Mouse (Mus musculus): ENCODE measurements at regions not wholly inside any gene's neighbourhood (a gene's known extent, or its start where the extent isn't known, plus 50 kb on each side); places are given as distances from the start of the nearest gene placed in this dataset.

DNA sequence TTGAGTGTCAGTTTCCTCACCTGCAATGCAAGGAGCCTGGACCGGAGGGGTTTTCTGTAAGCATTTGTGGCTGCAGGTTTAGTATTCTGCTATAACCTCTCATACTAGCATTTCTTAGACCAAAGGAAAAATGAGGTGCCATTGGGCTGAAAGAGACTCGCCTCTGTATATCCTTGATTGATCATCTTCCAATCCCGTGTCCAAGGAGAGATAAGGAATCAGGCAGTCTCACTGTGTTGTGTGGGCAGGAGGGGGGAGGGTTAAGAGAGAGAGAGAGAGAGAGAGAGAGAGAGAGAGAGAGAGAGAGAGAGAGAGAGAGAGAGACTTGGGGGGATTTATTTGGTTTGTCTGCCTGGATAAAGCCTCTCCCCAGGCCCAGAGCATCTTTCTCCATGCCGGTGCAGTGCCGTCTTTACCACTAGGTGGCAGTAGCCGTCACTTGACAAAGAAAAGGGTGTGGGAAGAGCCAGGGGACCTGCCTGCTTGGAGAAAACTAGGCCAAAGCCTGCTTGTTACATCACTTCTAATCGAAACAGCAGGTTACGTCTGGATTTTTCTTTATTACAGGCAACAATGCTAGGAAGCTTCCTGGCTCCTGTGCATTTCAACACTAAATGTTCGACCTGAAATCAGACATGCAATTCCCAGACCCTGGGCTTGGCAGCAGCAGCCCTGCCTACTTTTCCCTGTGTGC lies 56.1 kb upstream of the Ces5a start:
- H3K27ac ChIP-seq (replicated peaks), result peak overlapping the region; percentile 71
- H3K4me1 ChIP-seq, result peaks cover 7% of the 10 kb centered on the region; the same call in 1 of the 2 replicates
- H3K27me3 ChIP-seq (ENCODE audit: low read depth, poor library complexity, severe bottlenecking), result no peaks in the 10 kb centered on the region
- 36% methylated on average over 9 of the region's 9 CpGs for WGBS
- H3K36me3 ChIP-seq, result no peaks in the 10 kb centered on the region
- no peaks in the 10 kb centered on the region for H3K9me3 ChIP-seq (replicated peaks)
- no peak overlapping the region for H3K4me3 ChIP-seq
- peak; percentile 86 for DNase-seq (ENCODE audit: low spot score)

GRCm38 (mm10) chr8:93592302-93592651 lies 56.6 kb upstream of the Ces5a start:
- WGBS, result 17% methylated on average over 3 of the region's 3 CpGs
- no peak overlapping the region for H3K4me3 ChIP-seq

GRCm38 (mm10) chr8:93598613-93599121 lies 63.0 kb upstream of the Ces5a start:
- Histone ChIP-seq H3K27ac (replicated peaks) (no peak overlapping the region), H3K4me1 (peaks cover 14% of the 10 kb centered on the region), H3K36me3 (no peaks in the 10 kb centered on the region), H3K27me3 (ENCODE audit: low read depth, poor library complexity, severe bottlenecking) (no peaks in the 10 kb centered on the region), H3K9me3 (replicated peaks) (no peaks in the 10 kb centered on the region), H3K4me3 (no peak overlapping the region)
- no peak for DNase-seq (ENCODE audit: low spot score)
- 73% methylated on average over 11 of the region's 11 CpGs for WGBS

More at GRCm38 (mm10) chr8:93592302-93592651, 56.6 kb upstream of the Ces5a start:
- Histone ChIP-seq H3K27me3 (ENCODE audit: low read depth, poor library complexity, severe bottlenecking) (no peaks in the 10 kb centered on the region), H3K9me3 (replicated peaks) (no peaks in the 10 kb centered on the region), H3K27ac (replicated peaks) (peak overlapping the region; percentile 71), H3K4me1 (peaks cover 7% of the 10 kb centered on the region; the same call in 1 of the 2 replicates), H3K36me3 (no peaks in the 10 kb centered on the region)
- DNase-seq (ENCODE audit: low spot score), result no peak

DNA sequence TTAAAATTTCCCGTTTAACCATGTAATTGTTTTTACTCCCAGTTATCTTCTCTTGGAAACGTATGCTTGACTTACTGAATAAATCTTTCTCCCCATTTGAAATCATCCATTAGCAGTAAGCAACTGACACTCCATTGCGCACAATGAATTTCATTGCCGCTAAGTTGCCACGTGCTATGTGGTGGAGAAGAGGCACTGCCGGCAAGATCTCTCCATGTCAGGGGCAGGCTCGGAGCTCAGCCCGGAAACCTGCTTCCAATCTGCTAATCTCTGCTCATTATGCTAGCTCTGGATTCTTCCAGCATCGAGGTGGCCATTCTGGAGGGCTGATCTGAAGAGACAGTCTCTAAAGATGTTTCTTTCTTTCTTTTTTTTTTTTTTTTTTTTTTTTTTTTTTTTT lies 63.7 kb upstream of the Ces5a start:
- H3K27ac ChIP-seq (replicated peaks), result no peak overlapping the region
- peaks cover 14% of the 10 kb centered on the region for H3K4me1 ChIP-seq
- H3K9me3 ChIP-seq (replicated peaks), result no peaks in the 10 kb centered on the region
- 77% methylated on average over 9 of the region's 9 CpGs for WGBS
- H3K36me3 ChIP-seq, result no peaks in the 10 kb centered on the region
- H3K27me3 ChIP-seq (ENCODE audit: low read depth, poor library complexity, severe bottlenecking), result no peaks in the 10 kb centered on the region
- H3K4me3 ChIP-seq, result no peak overlapping the region
- no peak for DNase-seq (ENCODE audit: low spot score)

DNA sequence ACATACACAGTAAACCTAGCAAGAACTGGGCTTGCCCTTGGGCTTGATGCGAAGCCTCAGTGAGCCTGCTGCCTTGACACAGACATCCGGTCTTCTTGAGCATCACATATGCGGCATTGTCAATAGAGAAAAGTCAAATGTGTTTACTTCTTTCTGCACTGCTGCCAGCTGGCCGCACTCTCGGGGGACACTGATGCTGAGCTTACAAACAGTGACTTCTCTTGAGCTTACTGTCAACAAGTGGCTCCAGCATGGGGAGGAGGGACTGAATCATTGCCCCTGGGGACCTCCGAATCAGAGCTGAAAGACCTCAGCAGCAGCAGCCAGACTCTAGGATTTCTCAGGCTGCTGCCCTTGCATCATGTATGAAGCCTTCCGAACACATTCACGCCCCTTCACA lies 64.1 kb upstream of the Ces5a start:
- 66% methylated on average over 8 of the region's 8 CpGs for WGBS
- H3K36me3 ChIP-seq, result no peaks in the 10 kb centered on the region
- H3K9me3 ChIP-seq (replicated peaks), result no peaks in the 10 kb centered on the region
- H3K4me3 ChIP-seq, result no peak overlapping the region
- no peak for DNase-seq (ENCODE audit: low spot score)
- no peak overlapping the region for H3K27ac ChIP-seq (replicated peaks)
- peaks cover 14% of the 10 kb centered on the region for H3K4me1 ChIP-seq
- H3K27me3 ChIP-seq (ENCODE audit: low read depth, poor library complexity, severe bottlenecking), result no peaks in the 10 kb centered on the region

GRCm38 (mm10) chr8:93626807-93627526 lies 91.3 kb upstream of the Ces5a start:
- 25% methylated on average over 18 of the region's 18 CpGs for WGBS
- no peaks in the 10 kb centered on the region for H3K9me3 ChIP-seq (replicated peaks)
- DNase-seq (ENCODE audit: low spot score), result peak; percentile 50
- H3K4me3 ChIP-seq, result no peak overlapping the region
- H3K4me1 ChIP-seq, result peaks cover 9% of the 10 kb centered on the region; the same call in 1 of the 2 replicates
- peak overlapping the region; percentile 7; the same call in 1 of the 2 replicates for H3K27ac ChIP-seq (replicated peaks)
- H3K36me3 ChIP-seq, result no peaks in the 10 kb centered on the region
- H3K27me3 ChIP-seq (ENCODE audit: low read depth, poor library complexity, severe bottlenecking), result no peaks in the 10 kb centered on the region

- no peak for DNase-seq (ENCODE audit: low spot score)
- H3K27ac ChIP-seq (replicated peaks), result no peak overlapping the region
- no peaks in the 10 kb centered on the region for H3K27me3 ChIP-seq (ENCODE audit: low read depth, poor library complexity, severe bottlenecking)
- no peaks in the 10 kb centered on the region for H3K9me3 ChIP-seq (replicated peaks)
- no peaks in the 10 kb centered on the region for H3K36me3 ChIP-seq
- WGBS, result 85% methylated on average over 6 of the region's 6 CpGs
- H3K4me3 ChIP-seq, result no peak overlapping the region
- peaks cover 9% of the 10 kb centered on the region; the same call in 1 of the 2 replicates for H3K4me1 ChIP-seq
Measured at GRCm38 (mm10) chr8:93627626-93628025, 92.0 kb upstream of the Ces5a start.

- Histone ChIP-seq H3K27me3 (ENCODE audit: low read depth, poor library complexity, severe bottlenecking) (no peaks in the 10 kb centered on the region), H3K9me3 (replicated peaks) (no peaks in the 10 kb centered on the region), H3K4me3 (no peak overlapping the region), H3K4me1 (no peaks in the 10 kb centered on the region), H3K27ac (replicated peaks) (no peak overlapping the region), H3K36me3 (no peaks in the 10 kb centered on the region)
- no peak for DNase-seq (ENCODE audit: low spot score)
- WGBS, result 84% methylated on average over 8 of the region's 8 CpGs
Measured at GRCm38 (mm10) chr8:93632896-93633295, 97.3 kb upstream of the Ces5a start.

GRCm38 (mm10) chr8:93642770-93643169 lies 107.1 kb upstream of the Ces5a start:
- no peaks in the 10 kb centered on the region for H3K36me3 ChIP-seq
- DNase-seq (ENCODE audit: low spot score), result no peak
- WGBS, result 68% methylated on average over 2 of the region's 2 CpGs

GRCm38 (mm10) chr8:93643471-93644215 lies 108.0 kb upstream of the Ces5a start:
- Histone ChIP-seq H3K36me3 (no peaks in the 10 kb centered on the region), H3K27me3 (ENCODE audit: low read depth, poor library complexity, severe bottlenecking) (no peaks in the 10 kb centered on the region), H3K4me3 (no peak overlapping the region), H3K27ac (replicated peaks) (no peak overlapping the region), H3K9me3 (replicated peaks) (no peaks in the 10 kb centered on the region), H3K4me1 (no peaks in the 10 kb centered on the region)
- no peak for DNase-seq (ENCODE audit: low spot score)
- whole genome bisulfite sequencing, result 87% methylated on average over 4 of the region's 4 CpGs

More at GRCm38 (mm10) chr8:93642770-93643169, 107.1 kb upstream of the Ces5a start:
- Histone ChIP-seq H3K27ac (replicated peaks) (no peak overlapping the region), H3K9me3 (replicated peaks) (no peaks in the 10 kb centered on the region), H3K4me3 (no peak overlapping the region), H3K27me3 (ENCODE audit: low read depth, poor library complexity, severe bottlenecking) (no peaks in the 10 kb centered on the region), H3K4me1 (no peaks in the 10 kb centered on the region)

- Histone ChIP-seq H3K9me3 (replicated peaks) (peaks cover 4% of the 10 kb centered on the region; the same call in 1 of the 2 replicates), H3K4me1 (no peaks in the 10 kb centered on the region), H3K36me3 (no peaks in the 10 kb centered on the region), H3K27ac (replicated peaks) (no peak overlapping the region), H3K4me3 (no peak overlapping the region), H3K27me3 (ENCODE audit: low read depth, poor library complexity, severe bottlenecking) (no peaks in the 10 kb centered on the region)
- 93% methylated on average over 2 of the region's 2 CpGs for whole genome bisulfite sequencing
- no peak for DNase-seq (ENCODE audit: low spot score)
Measured at GRCm38 (mm10) chr8:93653421-93653820, 117.8 kb upstream of the Ces5a start.

DNA sequence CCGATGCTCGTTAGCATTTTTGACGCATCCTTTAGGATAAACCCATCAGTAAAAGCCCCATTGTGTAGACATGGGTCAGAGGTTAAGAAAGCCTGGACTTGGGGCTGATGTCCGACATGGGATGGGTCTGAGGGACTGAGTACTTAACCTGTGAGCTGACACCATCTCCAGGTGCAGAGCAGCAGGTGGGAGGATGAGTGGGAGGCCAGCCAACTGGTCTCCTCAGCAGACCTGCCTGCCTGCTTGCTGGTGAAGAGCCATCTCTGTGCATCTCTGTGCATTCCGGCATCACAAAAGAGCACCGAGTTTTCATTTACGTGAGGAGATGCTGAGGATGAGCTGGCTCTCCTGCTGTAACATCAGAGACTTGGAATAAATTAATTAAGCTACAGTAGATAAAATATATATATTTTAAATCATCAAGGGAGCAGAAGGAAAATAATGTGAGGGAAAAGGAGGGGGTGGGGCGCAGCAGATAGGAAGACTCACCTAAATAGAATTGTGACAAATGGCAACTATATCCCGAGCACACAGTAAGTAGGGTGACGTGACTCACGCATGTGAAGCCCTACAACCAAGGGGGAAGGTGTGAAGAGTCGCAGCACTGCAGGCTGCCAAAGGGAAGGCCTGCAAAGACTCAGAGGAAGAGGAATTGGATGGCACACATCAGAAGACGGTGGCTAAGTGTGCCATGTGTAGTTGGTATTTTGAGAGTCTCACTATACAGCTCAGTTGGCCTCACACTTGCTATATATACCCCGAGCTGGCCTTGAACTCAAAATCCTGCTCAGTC lies 118.5 kb upstream of the Ces5a start:
- no peak overlapping the region for H3K4me3 ChIP-seq
- H3K4me1 ChIP-seq, result no peaks in the 10 kb centered on the region
- DNase-seq (ENCODE audit: low spot score), result no peak
- no peak overlapping the region for H3K27ac ChIP-seq (replicated peaks)
- no peaks in the 10 kb centered on the region for H3K36me3 ChIP-seq
- H3K27me3 ChIP-seq (ENCODE audit: low read depth, poor library complexity, severe bottlenecking), result no peaks in the 10 kb centered on the region
- WGBS, result 75% methylated on average over 14 of the region's 14 CpGs
- H3K9me3 ChIP-seq (replicated peaks), result peaks cover 4% of the 10 kb centered on the region; the same call in 1 of the 2 replicates

Data from midbrain, embryonic 10.5 days (tissue).